Mouse (Mus musculus) lung, embryonic 14.5 days (tissue): ENCODE data around the gene Hes2. TPM values are rescaled to one million over a fixed set of nuclear protein-coding genes. Genes with fewer than 3 reads are reported as not detected.

Experiments
- ATAC-seq: fragments of 200-750 bp; cut with Nextera tagmentation; 2 replicates; pipeline ENCODE4 v1.8.0; 2017; ENCODE audit warnings: mild to moderate bottlenecking, moderate TSS enrichment, moderate library complexity; ENCODE audit not compliant: insufficient read depth
- DNase-seq: peaks from one replicate; pipeline ENCODE4 v3.0.0-alpha.2; 2015
- H3K27ac ChIP-seq: fragments of 300-500 bp; sonication (generic); 2 replicates; pipeline ENCODE4 v1.5.1; 2014; ENCODE audit warnings: low read depth, mild to moderate bottlenecking, moderate library complexity
- H3K27me3 ChIP-seq: fragments of 300-500 bp; sonication (generic); 2 replicates; pipeline ENCODE4 v1.6.1; 2014; ENCODE audit warnings: low read length, control low read depth; ENCODE audit not compliant: insufficient read depth
- H3K36me3 ChIP-seq: fragments of 300-500 bp; sonication (generic); 2 replicates; pipeline ENCODE4 v1.6.1; 2014; ENCODE audit warnings: control low read depth; ENCODE audit not compliant: insufficient read depth
- H3K4me1 ChIP-seq: fragments of 300-500 bp; sonication (generic); 2 replicates; pipeline ENCODE4 v1.6.1; 2014; ENCODE audit warnings: antibody characterized with exemption, control low read depth; ENCODE audit not compliant: insufficient read depth
- H3K4me2 ChIP-seq: fragments of 300-500 bp; sonication (generic); 2 replicates; pipeline ENCODE4 v1.6.1; 2014; ENCODE audit warnings: mild to moderate bottlenecking
- H3K4me3 ChIP-seq: fragments of 300-500 bp; sonication (generic); 2 replicates; pipeline ENCODE4 v1.5.1; 2014; ENCODE audit warnings: low read depth, low read length
- H3K9ac ChIP-seq: fragments of 300-500 bp; sonication (generic); 2 replicates; pipeline ENCODE4 v1.6.1; 2014
- H3K9me3 ChIP-seq: fragments of 300-500 bp; sonication (generic); 2 replicates; pipeline ENCODE4 v1.6.1; 2016; ENCODE audit warnings: low read depth, low read length, control low read depth
- CTCF ChIP-seq: IDR thresholded peaks from 2 replicates; pipeline ENCODE4 v1.5.1; 2016; ENCODE audit warnings: antibody characterized with exemption, low read depth
- WGBS: fragments of 180-500 bp; shearing (Covaris S2); extraction: QIAGEN DNeasy Blood & Tissue Kit; methylation state at CpG from one replicate; pipeline ENCODE4 v1.1.7; 2014; 5-methylcytosine and 5-hydroxymethylcytosine counted together
- polyA plus RNA-seq: library from polyadenylated mRNA; unstranded; fragments of >200 nt; fragmentation: Nextera tagmentation; extraction: Ambion mirVana; gene quantifications from 2 replicates; pipeline ENCODE4 v1.2.1, GENCODE M21; 2014

The Hes2 gene
- polyA plus RNA-seq, 1 experiment from 2014 or later = not detected

GRCm38 (mm10) chr4:152162748-152163147 lies 4.1 kb downstream of the Hes2 start:
- H3K9me3 ChIP-seq = no peaks in the 10 kb centered on the region
- H3K27me3 ChIP-seq = peaks cover 43% of the 10 kb centered on the region
- no peak overlapping the region for H3K4me3 ChIP-seq
- no peak for TF ChIP-seq CTCF
- no peak overlapping the region for H3K4me2 ChIP-seq
- ATAC-seq = no peak
- H3K9ac ChIP-seq = no peak overlapping the region
- 81% methylated on average over 2 of the region's 2 CpGs for WGBS
- H3K27ac ChIP-seq = no peak overlapping the region
- no peaks in the 10 kb centered on the region for H3K36me3 ChIP-seq
- no peaks in the 10 kb centered on the region for H3K4me1 ChIP-seq
- DNase-seq = no peak

GRCm38 (mm10) chr4:152165036-152165931 lies 6.6 kb downstream of the Hes2 start:
- H3K36me3 ChIP-seq = no peaks in the 10 kb centered on the region
- no peak overlapping the region for H3K4me3 ChIP-seq
- peak; percentile 96 for TF ChIP-seq CTCF
- no peak overlapping the region for H3K4me2 ChIP-seq
- WGBS = 23% methylated on average over 22 of the region's 22 CpGs
- H3K4me1 ChIP-seq = no peaks in the 10 kb centered on the region
- DNase-seq (peak; percentile 76), ATAC-seq (peak; percentile 39; the same call in 1 of the 2 replicates)
- H3K27ac ChIP-seq = no peak overlapping the region
- H3K27me3 ChIP-seq = peaks cover 22% of the 10 kb centered on the region
- no peak overlapping the region for H3K9ac ChIP-seq
- no peaks in the 10 kb centered on the region for H3K9me3 ChIP-seq

GRCm38 (mm10) chr4:152168052-152168451 lies 9.4 kb downstream of the Hes2 start:
- no peaks in the 10 kb centered on the region for H3K36me3 ChIP-seq
- DNase-seq = peak; percentile 36
- WGBS = 31% methylated on average over 8 of the region's 8 CpGs
- H3K9me3 ChIP-seq = no peaks in the 10 kb centered on the region
- no peaks in the 10 kb centered on the region for H3K4me1 ChIP-seq
- H3K4me2 ChIP-seq = no peak overlapping the region
- 0 out of 2 replicates have a peak, but pooled peaks cover 4% of the 10 kb centered on the region for H3K27me3 ChIP-seq
- no peak for TF ChIP-seq CTCF
- no peak overlapping the region for H3K27ac ChIP-seq
- no peak overlapping the region for H3K9ac ChIP-seq
- H3K4me3 ChIP-seq = no peak overlapping the region
- peak; percentile 63; the same call in 1 of the 2 replicates for ATAC-seq

- Histone ChIP-seq H3K27me3 (0 out of 2 replicates have a peak, but pooled peaks cover 4% of the 10 kb centered on the region), H3K36me3 (no peaks in the 10 kb centered on the region), H3K9ac (no peak overlapping the region), H3K27ac (no peak overlapping the region), H3K4me2 (no peak overlapping the region), H3K9me3 (no peaks in the 10 kb centered on the region), H3K4me3 (no peak overlapping the region), H3K4me1 (no peaks in the 10 kb centered on the region)
- no peak for ATAC-seq
- 71% methylated on average over 7 of the region's 7 CpGs for WGBS
- DNase-seq = no peak
- no peak for TF ChIP-seq CTCF
Measured at GRCm38 (mm10) chr4:152169103-152169502, 10.4 kb downstream of the Hes2 start.

GRCm38 (mm10) chr4:152170286-152170685 lies 11.6 kb downstream of the Hes2 start:
- Histone ChIP-seq H3K27ac (no peak overlapping the region), H3K36me3 (no peaks in the 10 kb centered on the region), H3K4me1 (no peaks in the 10 kb centered on the region), H3K27me3 (0 out of 2 replicates have a peak, but pooled peaks cover 4% of the 10 kb centered on the region), H3K4me2 (no peak overlapping the region), H3K4me3 (no peak overlapping the region), H3K9ac (no peak overlapping the region), H3K9me3 (no peaks in the 10 kb centered on the region)
- WGBS = 79% methylated on average over 10 of the region's 10 CpGs
- no peak for DNase-seq
- ATAC-seq = no peak
- no peak for TF ChIP-seq CTCF

GRCm38 (mm10) chr4:152171543-152171942 lies 12.9 kb downstream of the Hes2 start:
- DNase-seq (no peak), ATAC-seq (no peak)
- Histone ChIP-seq H3K9ac (no peak overlapping the region), H3K36me3 (no peaks in the 10 kb centered on the region), H3K9me3 (no peaks in the 10 kb centered on the region), H3K27ac (no peak overlapping the region), H3K4me3 (no peak overlapping the region), H3K27me3 (0 out of 2 replicates have a peak, but pooled peaks cover 7% of the 10 kb centered on the region), H3K4me1 (no peaks in the 10 kb centered on the region), H3K4me2 (no peak overlapping the region)
- WGBS = 81% methylated on average over 6 of the region's 6 CpGs
- peak; percentile 36 for TF ChIP-seq CTCF

GRCm38 (mm10) chr4:152173041-152173440 lies 14.4 kb downstream of the Hes2 start:
- WGBS = 0% methylated on average over 5 of the region's 5 CpGs
- Histone ChIP-seq H3K4me2 (no peak overlapping the region), H3K4me3 (no peak overlapping the region), H3K27ac (no peak overlapping the region), H3K4me1 (0 out of 2 replicates have a peak, but pooled peaks cover 3% of the 10 kb centered on the region), H3K9me3 (no peaks in the 10 kb centered on the region), H3K36me3 (no peaks in the 10 kb centered on the region), H3K27me3 (0 out of 2 replicates have a peak, but pooled peaks cover 8% of the 10 kb centered on the region), H3K9ac (no peak overlapping the region)
- DNase-seq = peak; percentile 88
- no peak for ATAC-seq
- peak; percentile 90 for TF ChIP-seq CTCF
